Mouse (Mus musculus): ENCODE data around the gene Larp4. TPM values are rescaled to one million over a fixed set of nuclear protein-coding genes. Genes with fewer than 3 reads are reported as not detected.
"Not testable (repeated sequence)": the region's sequence is repeated elsewhere in the genome, so short reads cannot be mapped to it uniquely, and the experiment has no call there.

Gene Larp4
- 10 to 100 TPM; 47.3 to 51.7 TPM for total RNA-seq (2021)

DNA sequence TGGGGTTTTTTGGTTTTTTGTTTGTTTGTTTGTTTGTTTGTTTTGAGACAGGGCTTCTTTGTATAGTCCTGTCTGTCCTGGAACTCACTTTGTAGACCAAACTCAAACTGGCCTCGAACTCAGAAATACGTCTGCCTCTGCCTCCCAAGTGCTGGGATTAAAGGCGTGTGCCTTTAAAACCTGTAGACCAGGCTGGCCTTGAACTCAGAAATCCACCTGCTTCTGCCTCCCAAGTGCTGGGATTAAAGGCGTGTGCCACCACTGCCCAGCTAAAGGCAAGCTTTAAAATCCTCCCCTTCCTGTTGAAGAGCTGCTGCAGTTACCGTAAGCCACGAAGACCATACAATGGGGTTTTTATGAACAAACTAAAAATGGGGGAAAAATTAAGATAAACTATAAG, at the start of gene Larp4:
Larp4 (plus strand) TSS at position 301 of the 400 bp plus-strand sequence.
- DNase-seq; intact Hi-C loops (cut with DNase I): not testable (repeated sequence)

GRCm38 (mm10) chr15:99931231-99931630, 38.6 kb upstream of the Larp4 start:
- intact Hi-C loops (cut with DNase I), result no loop called here
- DNase-seq, result no peak

DNA sequence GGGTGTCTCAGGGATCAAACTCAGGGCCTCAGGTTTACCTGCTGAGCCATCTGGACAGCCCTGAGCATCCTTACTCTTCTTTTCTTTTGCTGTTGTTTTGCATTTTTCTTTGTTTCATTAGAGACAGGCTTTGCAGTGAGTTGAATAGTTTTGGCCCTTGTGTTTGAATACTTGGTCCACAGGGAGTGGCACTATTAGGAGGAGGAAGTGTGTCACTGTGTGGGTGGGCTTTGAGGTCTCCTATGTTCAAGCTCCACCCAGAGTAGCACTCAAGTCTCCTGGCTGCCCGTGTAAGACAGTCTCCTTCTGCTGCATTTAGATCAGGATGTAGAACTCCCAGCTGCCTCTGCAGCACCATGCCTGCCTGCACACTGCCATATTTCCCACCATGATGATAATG, 35.4 kb upstream of the Larp4 start:
- intact Hi-C loops (cut with DNase I), result no loop called here
- DNase-seq, result no peak

DNA sequence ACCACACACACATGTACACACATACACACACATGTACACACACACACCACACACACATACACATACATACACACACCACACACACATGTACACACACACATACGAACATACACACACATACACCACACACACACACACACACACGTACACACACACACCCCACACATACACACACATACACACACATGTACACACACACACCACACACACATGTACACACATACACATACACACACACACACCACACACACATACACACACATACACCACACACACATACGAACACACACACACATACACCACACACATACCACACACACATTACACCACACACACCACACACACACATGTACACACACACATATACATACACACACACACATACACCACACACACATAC, 33.2 kb upstream of the Larp4 start:
- intact Hi-C loops (cut with DNase I), result no loop called here

DNA sequence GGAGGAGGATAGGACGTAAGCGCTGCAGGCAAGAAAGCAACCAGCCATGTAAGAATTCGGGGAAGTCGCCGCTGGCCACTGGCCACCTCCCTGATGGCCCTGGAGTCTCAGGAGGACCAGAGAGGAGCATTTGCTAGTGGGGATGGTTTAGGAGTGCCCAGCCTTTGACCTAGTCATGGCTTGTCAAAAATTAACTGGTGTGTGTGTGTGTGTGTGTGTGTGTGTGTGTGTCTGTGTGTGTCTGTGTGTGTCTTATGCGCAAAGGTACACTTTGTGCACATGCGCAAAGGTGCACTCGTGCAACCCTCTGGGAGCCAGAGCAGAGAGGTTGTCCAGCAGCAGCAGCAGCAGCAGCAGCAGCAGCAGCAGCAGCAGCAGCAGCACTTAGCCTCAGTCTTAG, 32.0 kb upstream of the Larp4 start:
- no peak for DNase-seq
- intact Hi-C loops (cut with DNase I), result no loop called here

More for the DNA sequence above, 33.2 kb upstream of the Larp4 start:
- no peak for DNase-seq

DNA sequence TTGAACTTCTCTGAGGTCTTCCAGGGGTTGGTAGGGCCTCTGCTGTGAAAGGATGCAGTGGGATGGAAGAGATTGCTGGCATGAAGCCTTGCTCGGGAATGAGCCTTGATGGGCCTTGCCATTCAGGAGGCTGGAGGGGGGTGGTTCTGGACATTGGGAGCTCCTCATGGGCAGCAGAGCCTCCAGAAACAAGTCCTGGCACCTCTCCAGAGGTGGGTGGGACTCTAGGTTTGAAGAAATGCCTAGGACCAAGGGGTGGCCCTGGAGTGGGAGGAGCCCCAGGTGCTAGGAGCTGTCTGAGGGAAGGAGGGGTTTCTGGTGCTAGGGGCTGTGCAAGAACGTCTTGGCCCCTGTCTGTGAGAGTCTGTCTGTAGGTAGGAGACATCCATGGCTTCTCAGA, 29.4 kb upstream of the Larp4 start:
- intact Hi-C loops (cut with DNase I), result no loop called here
- peak; percentile 32 for DNase-seq

DNA sequence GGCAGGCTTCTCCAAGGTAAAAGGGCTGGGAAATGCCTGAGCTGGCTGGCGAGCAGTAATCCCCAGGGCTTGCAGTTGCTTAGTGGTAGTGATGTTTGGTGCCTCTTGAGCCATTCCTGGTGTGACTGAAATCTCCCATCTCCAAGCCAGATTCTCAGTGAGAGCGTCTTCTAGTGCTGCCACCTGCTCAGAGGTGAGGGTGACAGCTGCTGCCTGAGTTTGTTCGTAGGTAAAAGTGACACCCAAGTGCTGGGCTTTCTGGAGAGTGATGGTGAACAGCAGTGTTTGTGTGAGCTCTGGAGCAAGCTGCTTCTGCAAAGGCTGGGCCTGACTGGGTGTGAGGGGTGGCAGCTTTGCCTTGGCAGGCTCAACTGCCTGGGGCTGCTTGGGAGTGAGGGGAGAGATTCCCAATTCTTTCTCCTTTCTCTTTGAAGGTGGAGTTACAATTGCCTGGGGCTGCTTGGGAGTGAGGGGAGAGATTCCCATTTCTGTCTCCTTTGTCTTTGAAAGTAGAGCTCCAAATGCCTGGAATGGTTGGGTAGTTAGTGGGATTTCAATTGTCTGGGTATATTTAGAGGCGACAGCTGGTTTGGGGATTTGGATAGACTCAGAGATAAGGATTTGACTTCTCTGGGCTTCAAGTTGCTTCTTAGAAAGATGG, 28.8 kb upstream of the Larp4 start:
- no peak for DNase-seq
- intact Hi-C loops (cut with DNase I), result no loop called here

GRCm38 (mm10) chr15:99955324-99955723, 14.5 kb upstream of the Larp4 start:
- intact Hi-C loops (cut with DNase I), result no loop called here
- no peak for DNase-seq

- intact Hi-C loops (cut with DNase I), result no loop called here
These were observed 4.6 kb upstream of the Larp4 start for GRCm38 (mm10) chr15:99965103-99965775.

GRCm38 (mm10) chr15:99966961-99967360, 2.9 kb upstream of the Larp4 start, which contains the start of gene Fam186a:
Gene Fam186a, minus strand, starts transcription at chr15:99967061.
- intact Hi-C loops (cut with DNase I), result no loop called here
- DNase-seq, result no peak

More at GRCm38 (mm10) chr15:99965103-99965775, 4.6 kb upstream of the Larp4 start:
- DNase-seq, result no peak

DNA sequence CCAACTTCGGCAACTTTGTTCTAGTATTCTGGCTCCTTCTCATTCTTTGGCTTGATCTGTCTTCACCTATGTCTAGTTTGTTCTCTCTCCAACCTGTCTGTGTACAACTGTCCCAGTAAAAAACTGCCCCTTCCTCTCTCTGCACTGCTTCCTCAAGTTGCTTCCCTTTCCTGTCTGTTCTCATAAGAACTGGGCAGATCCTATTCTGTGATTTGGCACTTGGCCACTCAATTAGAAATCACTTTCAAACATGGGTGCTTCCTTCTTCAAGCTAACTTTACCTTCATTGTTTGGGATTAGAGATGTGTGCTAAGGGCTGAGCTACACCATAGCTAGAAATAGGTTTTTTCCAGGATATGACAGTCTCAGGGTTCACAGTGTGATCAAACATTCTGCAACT, 741 bp downstream of the Larp4 start:
- no peak for DNase-seq
- intact Hi-C loops (cut with DNase I), result no loop called here

DNA sequence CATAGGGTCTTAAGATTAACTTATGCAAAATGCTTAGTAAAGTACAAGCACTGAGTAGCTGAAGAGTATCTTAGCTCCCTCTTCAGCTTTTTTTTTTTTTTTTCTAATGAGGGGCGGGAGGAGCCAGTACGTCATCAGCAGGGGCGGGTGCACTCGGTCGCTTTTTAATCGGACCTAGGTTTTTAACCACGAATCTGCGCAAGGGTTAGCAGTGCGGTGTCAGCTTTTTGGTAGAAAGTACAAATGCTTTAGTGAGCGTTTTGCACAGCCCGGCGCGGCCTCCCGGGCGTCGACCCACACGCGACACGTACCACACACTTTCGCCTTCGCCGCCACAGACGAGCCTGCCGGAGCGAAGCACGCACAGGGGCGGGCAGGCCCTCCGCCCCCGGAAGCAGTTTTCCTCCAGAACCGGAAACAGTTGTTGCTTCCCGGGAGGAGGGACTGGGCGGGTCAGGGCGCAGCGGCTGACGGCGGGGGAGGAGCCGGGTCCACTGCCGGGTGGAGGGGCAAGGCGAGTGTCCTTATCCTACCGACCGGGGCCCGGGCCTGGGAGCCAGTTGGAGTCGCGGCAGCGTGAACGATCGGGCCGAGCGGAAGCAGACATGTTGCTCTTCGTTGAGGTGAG, 2.6 kb downstream of the Larp4 start:
- intact Hi-C loops (cut with DNase I), result no loop called here

DNA sequence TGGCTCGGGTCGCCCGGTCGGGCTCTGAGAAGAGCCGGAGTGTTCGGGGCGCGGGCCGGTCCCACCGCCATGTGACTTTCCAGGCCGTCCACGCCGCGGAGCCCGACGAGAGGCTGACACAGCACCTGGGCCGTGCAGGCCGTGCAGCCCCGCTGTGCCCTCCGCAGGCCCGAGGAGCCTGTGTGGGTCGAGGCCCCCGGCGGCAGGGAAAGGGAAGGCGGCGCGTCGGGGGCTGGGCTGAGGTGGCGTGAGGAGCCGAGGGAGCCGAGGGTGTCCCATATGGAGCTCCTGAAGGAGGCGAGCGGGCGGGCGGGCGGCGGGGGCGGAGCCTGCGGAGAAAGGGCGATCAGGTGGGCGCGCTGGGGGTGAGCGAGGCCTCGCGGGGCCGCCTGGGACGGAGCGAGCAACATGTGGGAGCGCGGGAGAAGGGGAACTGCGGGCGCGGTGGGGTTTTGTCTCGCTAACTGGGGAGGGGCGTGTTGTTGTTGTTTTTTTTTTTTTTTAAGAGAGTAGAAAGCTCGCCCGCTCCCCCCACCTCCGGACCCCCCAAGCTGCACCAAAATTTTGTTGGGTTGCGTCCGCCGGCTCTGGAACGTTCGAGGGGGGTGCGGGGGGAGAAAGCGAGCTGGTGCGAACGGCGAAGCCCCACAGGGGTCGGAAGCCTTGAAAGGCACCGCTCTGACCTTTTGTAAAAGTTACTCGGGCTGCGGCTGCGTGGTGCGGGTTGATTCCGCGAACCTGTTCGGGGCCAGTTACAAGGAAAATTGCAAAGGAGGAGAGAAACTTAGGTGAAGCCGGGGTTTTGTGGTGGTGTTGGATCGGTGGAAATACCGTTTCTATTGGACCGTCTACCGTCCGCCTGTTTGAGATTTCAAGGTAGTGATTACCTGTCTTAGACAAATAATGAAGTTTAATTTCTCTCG, 3.4 kb downstream of the Larp4 start:
- peak; percentile 72 for DNase-seq
- intact Hi-C loops (cut with DNase I), result no loop called here

More for the DNA sequence above, 2.6 kb downstream of the Larp4 start:
- peak; percentile 96 for DNase-seq

- no peak for DNase-seq
- intact Hi-C loops (cut with DNase I), result no loop called here
These were observed 4.8 kb downstream of the Larp4 start for GRCm38 (mm10) chr15:99974476-99975220.

GRCm38 (mm10) chr15:99976121-99976520, 6.3 kb downstream of the Larp4 start:
- DNase-seq; intact Hi-C loops (cut with DNase I): not testable (repeated sequence)

DNA sequence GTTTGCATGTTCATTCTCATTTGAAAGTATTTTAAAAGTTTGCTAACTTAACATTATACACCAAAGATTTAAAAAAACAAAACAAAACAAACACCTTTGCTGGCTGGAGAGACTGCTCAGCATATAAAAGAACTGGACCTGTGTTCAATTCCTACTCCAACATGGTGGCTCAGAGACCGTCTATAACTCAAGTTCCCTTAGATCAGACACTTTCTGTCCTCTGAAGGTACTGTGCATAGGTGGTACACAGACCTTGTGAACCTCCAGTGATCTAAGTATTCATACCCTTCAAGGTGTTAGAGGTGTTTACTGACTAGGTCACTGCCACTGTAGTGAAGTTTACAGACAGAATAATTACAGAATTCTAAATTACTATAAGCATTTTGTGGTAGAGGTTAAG, 9.4 kb downstream of the Larp4 start:
- DNase-seq, result no peak
- intact Hi-C loops (cut with DNase I), result no loop called here

DNA sequence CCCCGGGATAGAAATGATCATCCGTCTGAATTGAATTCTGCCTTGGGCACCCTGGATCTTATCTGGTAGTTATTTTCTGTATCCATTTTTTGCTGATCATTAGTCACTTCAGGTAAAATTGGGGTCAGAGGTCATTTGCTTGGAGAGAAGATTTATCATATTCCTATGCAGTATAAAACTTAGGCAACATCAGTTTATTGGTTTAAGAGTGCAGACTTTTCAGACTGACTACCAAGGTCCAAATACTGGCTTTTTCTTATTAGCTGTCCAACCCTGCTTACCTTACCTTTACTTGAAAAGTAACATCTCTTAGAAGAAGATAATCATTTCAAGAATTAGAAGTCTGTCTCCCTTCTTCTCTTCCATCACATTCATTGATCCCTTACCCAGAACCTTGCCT, 9.8 kb downstream of the Larp4 start:
- intact Hi-C loops (cut with DNase I), result no loop called here
- DNase-seq, result no peak

DNA sequence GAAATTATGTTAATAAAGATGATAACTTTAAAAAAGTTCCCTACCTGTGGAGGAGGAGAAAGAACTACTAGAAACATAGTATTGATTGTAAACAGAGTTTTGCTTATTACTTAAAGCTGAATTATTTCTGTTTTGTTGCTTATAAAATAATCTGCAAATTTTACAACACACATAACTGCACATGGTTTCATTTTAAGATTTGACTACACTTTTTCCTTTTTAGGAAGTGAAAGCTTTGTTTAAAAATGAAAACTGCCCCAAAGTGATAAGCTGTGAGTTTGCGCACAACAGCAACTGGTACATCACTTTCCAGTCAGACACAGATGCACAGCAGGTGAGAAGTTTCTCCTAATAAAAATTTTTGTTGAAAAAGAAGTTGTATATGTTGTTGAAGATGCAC, 23.2 kb downstream of the Larp4 start:
- intact Hi-C loops (cut with DNase I), result no loop called here
- no peak for DNase-seq

- intact Hi-C loops (cut with DNase I), result no loop called here
- no peak for DNase-seq
These were observed 27.4 kb downstream of the Larp4 start for GRCm38 (mm10) chr15:99997114-99997804.

DNA sequence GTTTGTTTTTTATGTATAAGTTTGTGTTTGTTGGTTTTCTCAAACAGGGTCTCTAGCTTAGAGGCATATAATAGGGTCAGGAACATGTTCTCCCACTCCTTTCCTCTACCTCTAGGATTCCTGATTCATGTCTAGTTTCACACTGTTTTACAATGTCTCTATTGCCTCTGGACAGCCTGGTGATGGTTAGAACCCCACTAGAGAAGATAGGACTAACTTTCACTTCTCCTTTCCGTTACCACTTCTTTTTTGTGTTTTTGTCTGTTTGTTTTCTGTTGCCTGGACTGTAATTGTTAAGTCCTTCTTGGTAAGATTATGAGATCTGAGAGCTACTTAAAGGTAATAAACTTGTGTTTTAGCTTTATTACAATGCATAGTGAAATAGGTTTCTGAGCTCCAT, 29.5 kb downstream of the Larp4 start:
- intact Hi-C loops (cut with DNase I), result no loop called here
- no peak for DNase-seq
